Mouse (Mus musculus): ENCODE measurements at regions not wholly inside any gene's neighbourhood (a gene's known extent, or its start where the extent isn't known, plus 50 kb on each side); places are given as distances from the start of the nearest gene placed in this dataset.
"Not testable (repeated sequence)": the region's sequence is repeated elsewhere in the genome, so short reads cannot be mapped to it uniquely, and the experiment has no call there.

DNA sequence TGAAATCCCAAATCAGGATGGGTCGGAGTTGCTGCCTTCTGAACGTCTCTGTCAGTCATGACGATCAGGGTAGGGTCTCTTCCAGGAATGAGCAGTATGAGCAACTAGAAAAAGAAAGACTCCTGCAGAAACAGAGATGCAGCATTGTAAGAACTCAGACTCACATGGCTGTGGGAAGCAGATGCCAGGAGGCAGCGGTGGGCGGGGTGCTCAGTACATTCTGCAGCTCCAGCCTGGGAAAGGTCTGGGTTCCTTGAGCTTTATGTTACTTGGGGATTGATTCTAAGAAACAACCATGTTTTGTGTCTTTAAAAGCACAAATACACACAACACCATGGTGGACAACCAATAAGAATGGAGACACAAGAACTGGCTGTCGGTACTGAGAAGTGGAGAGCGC lies 478.0 kb upstream of the Arid1b start:
- intact Hi-C loops (cut with DNase I) = no loop called here
- peak; percentile 66 to 75 for DNase-seq (ENCODE audit: low spot score in 2 of 2)

DNA sequence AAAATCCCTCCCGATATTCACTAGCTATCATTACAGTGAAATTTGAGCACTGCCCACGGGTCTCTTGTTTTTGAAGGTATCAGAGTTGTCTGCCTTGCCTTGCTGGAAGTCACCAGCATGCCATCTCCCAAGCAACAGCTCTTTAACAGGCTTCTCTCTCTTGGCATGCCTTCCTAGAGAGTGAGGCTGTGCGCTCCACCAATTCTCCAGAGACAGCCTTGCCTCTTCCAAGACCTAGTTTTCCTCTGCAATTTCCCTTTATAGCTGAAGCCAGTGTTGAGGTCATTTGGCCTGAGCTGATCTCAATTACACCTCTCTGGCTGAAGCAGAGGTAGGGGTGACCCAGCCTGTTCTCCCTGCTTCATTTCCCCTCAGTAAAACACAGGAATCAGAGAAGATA lies 477.3 kb upstream of the Arid1b start:
- peak; percentile 16 to 30 for DNase-seq (ENCODE audit: low spot score in 2 of 2)
- intact Hi-C loops (cut with DNase I) = no loop called here

DNA sequence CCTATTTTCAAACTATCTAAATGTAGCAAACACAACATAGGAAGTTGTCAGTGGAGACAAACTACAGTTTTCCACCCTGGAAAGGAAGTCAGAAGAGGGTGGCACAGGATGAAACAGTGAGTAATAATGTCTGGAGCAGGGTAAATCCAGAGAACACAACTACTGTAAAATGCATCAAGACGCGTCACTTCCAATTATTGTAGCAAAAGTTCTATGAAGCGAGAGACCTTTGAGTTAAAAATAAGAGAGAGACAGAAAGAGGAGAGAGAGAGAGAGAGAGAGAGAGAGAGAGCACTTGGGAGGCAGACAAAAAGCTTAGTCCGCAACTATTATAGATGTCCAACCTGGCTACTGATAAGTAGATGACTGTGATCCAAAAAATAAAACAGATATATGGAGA lies 473.1 kb upstream of the Arid1b start:
- DNase-seq (ENCODE audit: low spot score in 2 of 2) = no peak
- intact Hi-C loops (cut with DNase I) = no loop called here

DNA sequence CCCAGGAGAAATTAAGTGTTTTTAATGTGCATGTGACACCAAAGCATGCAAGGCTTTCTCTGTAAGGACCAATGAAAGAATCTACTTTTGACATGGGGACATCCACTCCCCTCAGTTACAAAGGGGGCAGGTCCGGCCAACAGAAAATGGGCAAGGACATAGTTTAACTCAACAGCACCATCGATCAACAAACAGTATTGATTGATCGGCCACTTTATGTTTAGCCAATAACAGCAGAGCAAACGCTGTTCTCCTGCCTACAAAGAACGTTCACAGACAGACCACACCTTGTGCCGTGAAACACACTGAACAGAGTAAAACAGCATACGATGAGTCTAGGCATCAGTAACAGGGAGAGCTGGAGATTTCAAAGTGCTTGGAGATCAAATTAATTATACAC lies 467.7 kb upstream of the Arid1b start:
- DNase-seq (ENCODE audit: low spot score in 2 of 2) = no peak
- intact Hi-C loops (cut with DNase I) = no loop called here

GRCm38 (mm10) chr17:4532126-4532525 lies 462.0 kb upstream of the Arid1b start:
- DNase-seq (ENCODE audit: low spot score in 2 of 2) = no peak
- intact Hi-C loops (cut with DNase I) = no loop called here

- no peak for DNase-seq (ENCODE audit: low spot score in 2 of 2)
- intact Hi-C loops (cut with DNase I) = no loop called here
These were observed 453.7 kb upstream of the Arid1b start for GRCm38 (mm10) chr17:4540435-4540834.

DNA sequence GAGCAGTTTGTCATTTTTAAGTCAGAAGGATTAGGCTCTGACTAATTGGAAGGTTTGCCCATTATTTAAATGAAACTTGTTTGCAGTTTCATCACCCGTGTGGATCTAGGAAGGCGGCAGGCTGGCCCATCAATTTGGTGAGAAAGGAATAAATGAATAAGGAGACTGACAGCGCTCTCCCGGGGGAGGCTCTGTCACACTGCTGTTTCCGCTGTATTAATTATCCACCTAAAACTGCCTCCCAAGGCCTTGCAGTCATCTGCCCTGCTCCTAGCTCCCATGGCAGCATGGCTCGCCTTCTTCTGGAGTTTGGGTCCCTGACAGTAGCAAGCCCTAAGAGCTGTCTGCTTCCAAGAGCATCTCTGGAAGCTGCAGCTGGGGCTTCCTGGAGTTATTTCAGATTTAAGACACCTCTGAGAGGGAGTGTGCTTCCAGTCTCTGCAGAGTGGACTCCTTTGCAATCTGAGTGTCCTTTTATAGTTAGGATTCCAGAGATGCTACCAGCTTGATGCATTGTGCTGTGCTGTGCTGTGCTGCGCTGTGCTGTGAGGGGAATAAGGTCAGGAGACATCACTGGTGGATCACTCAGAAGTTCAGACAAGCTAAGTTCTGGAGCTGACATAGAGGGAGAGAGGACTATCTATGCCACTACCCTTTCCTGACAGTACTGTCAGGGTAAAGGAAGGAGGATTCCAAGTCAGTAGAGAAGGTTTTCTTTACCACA lies 452.9 kb upstream of the Arid1b start:
- intact Hi-C loops (cut with DNase I) = no loop called here
- DNase-seq (ENCODE audit: low spot score in 2 of 2) = no peak

GRCm38 (mm10) chr17:4546579-4546978 lies 447.6 kb upstream of the Arid1b start:
- DNase-seq (ENCODE audit: low spot score in 2 of 2) = no peak
- intact Hi-C loops (cut with DNase I) = no loop called here

GRCm38 (mm10) chr17:4553026-4553425 lies 441.1 kb upstream of the Arid1b start:
- intact Hi-C loops (cut with DNase I); DNase-seq (ENCODE audit: low spot score in 2 of 2): not testable (repeated sequence)

DNA sequence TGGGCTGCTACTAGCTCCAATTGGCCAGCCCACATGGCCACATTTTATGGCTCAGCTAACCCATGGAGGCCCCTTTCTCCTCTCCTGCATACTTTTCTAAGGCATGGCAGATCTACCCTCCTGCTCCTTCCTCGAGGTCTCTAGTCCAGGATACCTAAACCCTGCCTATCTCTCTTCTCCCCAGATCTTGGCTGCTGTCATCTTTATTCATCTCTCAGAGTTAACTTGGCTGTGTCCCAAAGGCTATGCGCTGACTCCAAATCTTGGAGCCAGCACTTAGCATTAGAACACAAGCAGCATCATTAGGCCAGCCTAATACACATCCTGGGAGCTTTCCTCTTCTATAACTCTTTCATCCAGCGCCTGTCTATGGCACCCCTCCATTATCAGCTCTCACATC lies 430.5 kb upstream of the Arid1b start:
- intact Hi-C loops (cut with DNase I) = no loop called here
- DNase-seq (ENCODE audit: low spot score in 2 of 2) = no peak

DNA sequence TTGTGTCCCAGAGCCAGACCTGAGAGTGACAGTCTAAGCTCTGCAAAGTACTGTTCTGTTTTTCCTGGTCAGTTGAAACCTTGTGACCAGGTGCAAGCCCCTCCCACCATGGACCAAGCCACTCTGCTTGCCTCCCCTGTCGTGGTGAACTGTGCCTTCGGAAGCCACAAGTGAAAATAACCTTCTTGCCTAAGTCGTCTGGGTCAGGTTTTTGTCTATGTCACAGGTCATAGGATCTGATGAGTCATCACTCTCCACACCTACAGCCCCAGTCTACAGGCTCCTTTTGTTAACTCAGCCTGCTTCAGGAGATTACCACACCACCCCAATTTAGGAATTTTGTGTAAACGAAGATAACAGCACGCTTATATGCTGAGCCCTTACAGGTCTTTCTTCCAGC lies 417.2 kb upstream of the Arid1b start:
- intact Hi-C loops (cut with DNase I) = no loop called here
- no peak for DNase-seq (ENCODE audit: low spot score in 2 of 2)

DNA sequence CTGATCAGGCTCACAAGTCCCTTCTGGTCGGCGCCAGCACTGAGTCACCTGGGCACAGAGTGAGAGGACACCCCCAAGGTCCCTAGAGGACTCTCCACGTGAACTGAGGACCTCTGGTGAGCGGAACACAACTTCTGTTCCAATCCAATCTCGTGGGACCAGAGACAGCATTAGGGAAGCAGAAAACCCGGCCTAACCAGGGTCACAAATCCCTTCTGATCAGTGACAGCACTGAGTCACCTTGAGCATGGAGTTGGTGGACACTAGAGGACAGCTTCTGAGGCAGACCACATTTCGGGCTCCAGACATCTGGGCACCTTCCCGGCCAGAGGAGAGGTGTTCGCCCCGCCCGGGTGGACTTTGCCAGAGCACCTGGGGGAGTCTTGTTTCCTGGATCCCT lies 412.3 kb upstream of the Arid1b start:
- DNase-seq (ENCODE audit: low spot score in 2 of 2) = no peak
- intact Hi-C loops (cut with DNase I) = no loop called here

DNA sequence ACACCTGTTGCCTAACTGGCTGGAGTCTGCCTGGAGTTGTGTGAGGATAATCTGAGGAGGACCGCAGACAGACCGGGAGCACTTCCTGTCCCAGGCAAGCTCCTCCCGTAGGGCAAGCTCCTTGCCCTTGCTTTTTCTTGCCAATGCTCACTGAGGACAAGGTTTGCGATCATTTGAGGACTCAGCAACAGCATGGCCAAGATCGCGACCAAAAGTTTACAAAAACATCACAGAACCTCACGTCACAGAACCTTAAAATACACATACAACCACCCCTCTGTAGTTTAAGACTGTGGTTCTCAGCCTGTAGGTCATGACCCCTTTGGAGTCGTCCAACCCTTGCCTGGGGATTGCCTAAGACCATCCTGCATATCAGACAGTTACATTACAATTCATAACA lies 383.7 kb upstream of the Arid1b start:
- intact Hi-C loops (cut with DNase I) = no loop called here
- no peak for DNase-seq (ENCODE audit: low spot score in 2 of 2)

DNA sequence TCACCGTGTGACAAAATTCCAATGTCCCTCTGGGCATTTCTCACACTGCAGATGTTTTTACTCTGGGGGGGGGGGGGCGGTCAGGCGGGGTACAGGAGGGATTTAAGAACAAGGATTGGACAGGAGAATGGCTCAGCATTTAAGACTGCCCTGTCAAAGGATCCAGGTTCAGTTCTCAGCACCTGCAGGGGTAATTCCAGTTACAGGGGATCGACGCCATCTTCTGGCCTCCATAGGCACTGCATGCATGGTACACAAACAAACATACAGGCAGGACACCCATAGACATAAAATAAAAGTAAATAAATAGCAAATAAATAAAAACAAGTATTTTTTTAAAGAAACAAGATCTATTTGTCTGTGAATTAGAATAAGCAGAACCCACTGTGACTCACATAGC lies 383.1 kb upstream of the Arid1b start:
- DNase-seq (ENCODE audit: low spot score in 2 of 2) = no peak
- intact Hi-C loops (cut with DNase I) = no loop called here

- intact Hi-C loops (cut with DNase I) = no loop called here
- no peak for DNase-seq (ENCODE audit: low spot score in 2 of 2)
These were observed 382.4 kb upstream of the Arid1b start for GRCm38 (mm10) chr17:4611711-4612110.

DNA sequence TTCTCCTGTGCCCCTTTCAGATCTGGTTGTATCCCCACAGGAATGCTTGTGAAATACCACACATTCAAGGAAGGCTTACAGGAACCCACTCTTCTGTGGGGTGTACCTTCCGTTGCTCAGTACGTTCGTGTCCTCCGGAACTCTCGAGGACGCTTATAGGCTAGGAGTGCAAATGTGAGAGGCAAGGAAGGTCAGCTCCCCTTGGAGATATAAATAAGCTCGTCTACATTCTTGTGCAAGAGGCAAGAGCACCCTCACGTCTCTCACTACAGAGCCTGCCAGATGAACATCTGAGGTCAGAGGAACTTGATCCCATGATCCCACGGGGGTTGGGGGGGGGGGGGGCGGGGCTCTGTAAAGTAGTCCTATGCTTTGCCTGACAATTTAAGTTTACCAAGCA lies 382.0 kb upstream of the Arid1b start:
- no peak for DNase-seq (ENCODE audit: low spot score in 2 of 2)
- intact Hi-C loops (cut with DNase I) = no loop called here

GRCm38 (mm10) chr17:4612741-4613140 lies 381.4 kb upstream of the Arid1b start:
- intact Hi-C loops (cut with DNase I) = no loop called here
- no peak for DNase-seq (ENCODE audit: low spot score in 2 of 2)

- intact Hi-C loops (cut with DNase I) = no loop called here
- DNase-seq (ENCODE audit: low spot score in 2 of 2) = no peak
These were observed 373.8 kb upstream of the Arid1b start for GRCm38 (mm10) chr17:4620361-4620760.

- intact Hi-C loops (cut with DNase I); DNase-seq (ENCODE audit: low spot score in 2 of 2): not testable (repeated sequence)
These were observed 368.0 kb upstream of the Arid1b start for GRCm38 (mm10) chr17:4626126-4626525.

DNA sequence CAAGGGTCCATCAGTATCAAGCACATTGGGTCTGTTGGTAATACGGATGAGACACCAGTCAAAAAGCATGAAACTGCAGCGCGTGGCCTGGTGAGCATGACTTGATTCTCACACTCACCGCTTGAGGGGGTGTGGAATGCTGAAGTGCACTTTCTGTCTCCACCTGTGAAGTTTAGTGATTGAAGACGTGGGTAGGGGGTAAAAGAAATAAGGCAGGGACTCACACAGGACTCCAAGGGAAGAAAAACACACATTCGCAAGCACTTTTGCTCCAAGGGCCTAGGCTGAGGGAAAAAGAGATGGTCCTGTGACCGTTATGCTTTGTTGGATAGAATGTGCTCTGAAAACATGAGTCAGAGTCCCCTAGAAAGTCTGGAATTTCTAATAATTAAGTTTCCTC lies 366.6 kb upstream of the Arid1b start:
- no peak for DNase-seq (ENCODE audit: low spot score in 2 of 2)
- intact Hi-C loops (cut with DNase I) = no loop called here

- intact Hi-C loops (cut with DNase I) = no loop called here
- no peak for DNase-seq (ENCODE audit: low spot score in 2 of 2)
These were observed 363.0 kb upstream of the Arid1b start for GRCm38 (mm10) chr17:4631122-4631521.

- intact Hi-C loops (cut with DNase I) = no loop called here
- no peak for DNase-seq (ENCODE audit: low spot score in 2 of 2)
These were observed 361.6 kb upstream of the Arid1b start for GRCm38 (mm10) chr17:4632506-4632905.
